In the genomic region with DNA sequence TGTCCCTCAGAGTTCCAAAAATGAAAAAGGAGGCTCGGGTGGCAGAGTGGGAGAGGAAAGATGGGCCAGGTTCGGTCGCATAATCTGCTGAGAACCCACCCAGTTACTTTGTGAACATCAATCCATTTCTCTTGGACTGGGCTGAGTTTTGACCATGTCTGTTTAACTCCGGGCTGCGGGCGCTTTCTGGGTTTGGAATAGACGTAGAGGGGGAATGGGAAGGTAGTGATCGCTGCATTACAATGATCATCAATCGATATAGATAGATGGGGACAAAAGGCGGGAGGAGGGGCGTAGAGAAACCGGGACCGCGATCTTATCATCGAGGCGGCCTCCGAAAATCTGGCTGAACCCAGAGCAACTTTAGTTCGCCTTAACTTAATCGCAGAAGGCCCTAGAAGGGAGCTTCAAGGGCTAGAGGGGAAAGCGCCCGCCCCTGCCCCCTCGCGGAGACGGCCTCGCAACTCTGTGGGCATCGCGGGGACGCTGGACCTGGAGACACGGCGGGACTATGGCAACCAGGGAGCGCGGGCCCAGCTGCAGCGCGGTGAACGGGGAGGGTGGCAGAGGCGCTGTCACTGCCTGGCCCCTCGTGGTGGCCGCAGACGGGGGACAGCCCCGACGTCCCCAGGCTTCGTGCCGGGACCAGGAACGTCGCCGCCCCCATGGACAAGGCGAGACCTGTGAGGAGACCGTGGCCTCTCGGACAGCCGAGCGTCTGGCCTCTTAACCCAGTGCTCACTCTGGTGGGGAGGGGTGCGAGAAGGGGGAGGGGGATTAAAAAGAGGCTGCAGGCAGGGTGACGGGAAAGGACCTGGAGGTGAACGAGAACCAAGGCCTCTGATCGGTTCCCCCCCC, we compare ENCODE assay signal across 8 mouse cellular contexts. TPM values are rescaled to one million over a fixed set of nuclear protein-coding genes. Genes with fewer than 3 reads are reported as not detected.
DNase-seq lines count a peak whose midpoint lies in the region; ATAC-seq and TF ChIP-seq lines count a peak whose summit lies in the region.
"Had no signal": no experiment of that assay in that cellular context is flagged by ENCODE, and none has a peak within 500 bp of the region (broad histone marks: within the 10 kb centered on the region; RNA-seq: fewer than 3 reads in every experiment).

No protein-coding gene starts in this region.

- no peaks in the 10 kb centered on the region for H3K9me3 ChIP-seq in forebrain, postnatal 0 days (ENCODE audit: low read length)
- H3K9me3 ChIP-seq in liver, embryonic 12.5 days (replicated peaks), result no peaks in the 10 kb centered on the region

- WGBS in forebrain, postnatal 0 days, result 9% methylated on average over 55 of the region's 55 CpGs
- WGBS in liver, embryonic 12.5 days (ENCODE audit: insufficient replicate concordance), result 6% methylated on average over 55 of the region's 55 CpGs

- H3K36me3 ChIP-seq in forebrain, postnatal 0 days (ENCODE audit: insufficient read depth), result peaks cover 6% of the 10 kb centered on the region; the same call in 1 of the 2 replicates
- H3K36me3 ChIP-seq in liver, embryonic 12.5 days, result 0 out of 2 replicates have a peak, but pooled peaks cover 5% of the 10 kb centered on the region

- H3K27ac ChIP-seq in forebrain, postnatal 0 days (ENCODE audit: low read depth, low read length), result no peak overlapping the region
- H3K27ac ChIP-seq in liver, embryonic 12.5 days, result no peak overlapping the region

- no peaks in the 10 kb centered on the region; the same call in 1 of the 2 replicates for H3K4me1 ChIP-seq in forebrain, postnatal 0 days (ENCODE audit: insufficient read depth)
- H3K4me1 ChIP-seq in liver, embryonic 12.5 days, result peaks cover 15% of the 10 kb centered on the region

- peak; percentile 49 for TF ChIP-seq CTCF in forebrain, postnatal 0 days (IDR thresholded peaks at IDR 0.05; ENCODE audit: low read depth)

- H3K4me3 ChIP-seq in forebrain, postnatal 0 days (ENCODE audit: low read depth, low read length), result peak overlapping the region; percentile 25
- peak overlapping the region; percentile 34 for H3K4me3 ChIP-seq in liver, embryonic 12.5 days
- H3K4me3 ChIP-seq: myocyte had no signal

- H3K9ac ChIP-seq in forebrain, postnatal 0 days, result 0 out of 2 replicates have a peak overlapping the region, but pooled peaks have one; percentile 1
- no peak overlapping the region for H3K9ac ChIP-seq in liver, embryonic 12.5 days

- peak; percentile 14 for DNase-seq in right cerebral cortex, postnatal 25 days
- DNase-seq in right cerebral cortex, adult 2 months (ENCODE audit: low spot score in 2 of 2), result no peak
- DNase-seq in forebrain, postnatal 0 days, result no peak
- no peak for DNase-seq in adrenal gland, postnatal 25 days
- DNase-seq in layer of hippocampus, adult 11-12 months (ENCODE audit: low spot score), result no peak
- DNase-seq in left cerebral cortex, adult 8-10 months (ENCODE audit: low spot score in 2 of 2), result no peak

- peak overlapping the region; percentile 60 for H3K4me2 ChIP-seq in forebrain, postnatal 0 days (ENCODE audit: low read depth)
- peak overlapping the region; percentile 59 for H3K4me2 ChIP-seq in liver, embryonic 12.5 days

- ATAC-seq in forebrain, postnatal 0 days, result peak; percentile 82
- ATAC-seq in liver, embryonic 12.5 days, result 0 out of 2 replicates have a peak, but pooled peaks have one; percentile 24

- peaks cover 3% of the 10 kb centered on the region; the same call in 1 of the 2 replicates for H3K27me3 ChIP-seq in forebrain, postnatal 0 days (ENCODE audit: insufficient read depth, low read length)
- peaks cover 38% of the 10 kb centered on the region for H3K27me3 ChIP-seq in liver, embryonic 12.5 days (replicated peaks)

RNA-seq across cellular contexts. Expression of a gene that starts 18.5 kb away (rescaled TPM):
- 9.3 and 11.1 TPM in 2 replicates for total RNA-seq in forebrain, postnatal 0 days (2014; rRNA removed)
- 3.1 and 4.7 TPM in 2 replicates for polyA plus RNA-seq in forebrain, postnatal 0 days (2015; fragmentation: Nextera tagmentation; extraction: Ambion mirVana)
- polyA plus RNA-seq in liver, embryonic 12.5 days (2016; fragmentation: Nextera tagmentation; extraction: Ambion mirVana), result 1.4 and 1.6 TPM in 2 replicates
- total RNA-seq in adrenal gland, postnatal 25 days (2021), result not detected in 2 replicates
- 10 to 100 TPM; 14.2 to 19.3 (median 16.6) TPM for total RNA-seq in left cerebral cortex, adult 8-10 months (2022)
- polyA plus RNA-seq: myocyte had no signal
